Mouse (Mus musculus) myocyte (in vitro differentiated cells): ENCODE results near the gene Pigx. TPM values are rescaled to one million over a fixed set of nuclear protein-coding genes. Genes with fewer than 3 reads are reported as not detected.
A peak's percentile ranks its signal among the peaks of the same experiment; 100 is the strongest.
"Not testable (repeated sequence)": the region's sequence is repeated elsewhere in the genome, so short reads cannot be mapped to it uniquely, and the experiment has no call there.

ENCODE experiments used
- H3K27me3 ChIP-seq: one replicate; pipeline ENCODE4 v1.6.1; 2011; ENCODE audit not compliant: control insufficient read depth, insufficient read depth, insufficient read length
- H3K36me3 ChIP-seq: one replicate; pipeline ENCODE4 v1.6.1; 2011; ENCODE audit not compliant: control insufficient read depth, insufficient read depth
- H3K4me2 ChIP-seq: one replicate; pipeline ENCODE4 v1.6.1; 2011; ENCODE audit warnings: low read depth, control low read depth
- H3K4me3 ChIP-seq: one replicate; pipeline ENCODE4 v1.5.1; 2011; ENCODE audit warnings: mild to moderate bottlenecking, control low read depth, moderate library complexity
- H3K79me2 ChIP-seq: one replicate; pipeline ENCODE4 v1.6.1; 2011; ENCODE audit not compliant: control insufficient read depth, insufficient read depth
- H3ac ChIP-seq: one replicate; pipeline ENCODE4 v1.6.1; 2011; ENCODE audit not compliant: control insufficient read depth, insufficient read length
- CEBPB ChIP-seq: IDR thresholded peaks from 2 replicates; pipeline ENCODE4 v1.6.1; 2011; ENCODE audit warnings: mild to moderate bottlenecking, moderate library complexity; ENCODE audit not compliant: poor library complexity, insufficient read depth, severe bottlenecking
- E2F4 ChIP-seq: IDR thresholded peaks from one replicate; pipeline ENCODE4 v1.6.1; 2011; ENCODE audit warnings: mild to moderate bottlenecking, control low read depth, moderate library complexity; ENCODE audit not compliant: insufficient read depth
- MAX ChIP-seq: IDR thresholded peaks from one replicate; pipeline ENCODE4 v1.6.1; 2011; ENCODE audit warnings: low read depth, mild to moderate bottlenecking, control low read depth
- MYOD1 ChIP-seq, 3 experiments: IDR thresholded peaks; one replicate each; pipeline ENCODE4 v1.6.1; 2011; ENCODE audit warnings: control low read depth in 2 of 3, low read depth in 2 of 3, mild to moderate bottlenecking in 2 of 3, moderate library complexity in 1 of 3; ENCODE audit not compliant: insufficient read length in 2 of 3, control insufficient read depth in 1 of 3
- MYOG ChIP-seq, 3 experiments: IDR thresholded peaks; one replicate each; pipeline ENCODE4 v1.6.1; 2011; ENCODE audit warnings: control low read depth in 2 of 3, low read depth in 2 of 3, mild to moderate bottlenecking in 2 of 3; ENCODE audit not compliant: insufficient read length in 2 of 3, control insufficient read depth in 1 of 3, insufficient read depth in 1 of 3
- POLR2A ChIP-seq: IDR thresholded peaks from one replicate; pipeline ENCODE4 v1.6.1; 2011; ENCODE audit warnings: low read depth, mild to moderate bottlenecking, control low read depth, moderate library complexity; ENCODE audit not compliant: insufficient read length
- POLR2AphosphoS2 ChIP-seq: IDR thresholded peaks from one replicate; pipeline ENCODE4 v1.6.1; 2011; ENCODE audit warnings: low read depth, control low read depth; ENCODE audit not compliant: insufficient read length
- REST ChIP-seq: IDR thresholded peaks from one replicate; pipeline ENCODE4 v1.6.1; 2011; ENCODE audit warnings: mild to moderate bottlenecking, control low read depth, moderate library complexity; ENCODE audit not compliant: insufficient read depth, insufficient read length
- SRF ChIP-seq: IDR thresholded peaks from one replicate; pipeline ENCODE4 v1.6.1; 2011; ENCODE audit warnings: low read depth; ENCODE audit not compliant: control insufficient read depth, insufficient read length
- TCF12 ChIP-seq: IDR thresholded peaks from one replicate; pipeline ENCODE4 v1.6.1; 2011; ENCODE audit warnings: mild to moderate bottlenecking, control low read depth; ENCODE audit not compliant: poor library complexity, insufficient read depth, severe bottlenecking
- TCF3 ChIP-seq: IDR thresholded peaks from one replicate; pipeline ENCODE4 v1.6.1; 2011; ENCODE audit warnings: low read depth, control low read depth; ENCODE audit not compliant: insufficient read length
- USF1 ChIP-seq: IDR thresholded peaks from one replicate; pipeline ENCODE4 v1.6.1; 2011; ENCODE audit warnings: low read depth, mild to moderate bottlenecking, control low read depth, moderate library complexity
- polyA plus RNA-seq: library from polyadenylated mRNA; unstranded; fragments of >200 nt; fragmentation: generic; extraction: Trizol; gene quantifications from one replicate; pipeline ENCODE4 v1.2.1, GENCODE M21; 2012; ENCODE audit warnings: missing spikeins

The Pigx gene
- polyA plus RNA-seq, 1 experiment: 19.4 TPM

- TF ChIP-seq MYOD1 (IDR thresholded peaks at IDR 0.05; ENCODE audit: control insufficient read depth in 1 of 3, insufficient read length in 2 of 3, low read depth in 2 of 3) (peak in 1 of 3 experiments; percentile 24), POLR2A (peak; percentile 94), SRF (no peak), POLR2AphosphoS2 (peak; percentile 97)
- Histone ChIP-seq H3K36me3 (no peaks in the 10 kb centered on the region), H3K27me3 (no peaks in the 10 kb centered on the region), H3K4me2 (peak within 1 kb of the TSS; percentile 81), H3ac (peak within 1 kb of the TSS; percentile 97), H3K79me2 (peaks cover 43% of the 10 kb centered on the region), H3K4me3 (peak within 1 kb of the TSS; percentile 63)
Measured at GRCm38 (mm10) chr16:32078991-32079511, 20.5 kb downstream of the Pigx start, which contains the start of gene Pak2. Gene Pak2 (minus strand): TSS chr16:32079342.

GRCm38 (mm10) chr16:32078408-32078990 is 21.0 kb downstream of the Pigx start:
- H3K4me2 ChIP-seq: peak overlapping the region; percentile 81
- no peaks in the 10 kb centered on the region for H3K36me3 ChIP-seq
- H3K27me3 ChIP-seq: no peaks in the 10 kb centered on the region
- H3K79me2 ChIP-seq: peaks cover 49% of the 10 kb centered on the region
- H3K4me3 ChIP-seq: peak overlapping the region; percentile 63
- TF ChIP-seq POLR2AphosphoS2: no peak
- TF ChIP-seq E2F4: no peak
- TF ChIP-seq TCF3: no peak
- no peak for TF ChIP-seq CEBPB
- TF ChIP-seq USF1: no peak
- TF ChIP-seq MYOG (IDR thresholded peaks at IDR 0.05; ENCODE audit: control insufficient read depth in 1 of 3, insufficient read depth in 1 of 3, insufficient read length in 2 of 3, low read depth in 2 of 3): no peak
- no peak for TF ChIP-seq MYOD1 (IDR thresholded peaks at IDR 0.05; ENCODE audit: control insufficient read depth in 1 of 3, insufficient read length in 2 of 3, low read depth in 2 of 3)
- TF ChIP-seq SRF: no peak
- TF ChIP-seq POLR2A: no peak
- peak overlapping the region; percentile 97 for H3ac ChIP-seq

- Histone ChIP-seq H3ac (peak overlapping the region; percentile 97), H3K36me3 (no peaks in the 10 kb centered on the region), H3K4me2 (peak overlapping the region; percentile 81), H3K79me2 (peaks cover 55% of the 10 kb centered on the region), H3K27me3 (no peaks in the 10 kb centered on the region), H3K4me3 (peak overlapping the region; percentile 63)
- TF ChIP-seq REST: no peak
- TF ChIP-seq E2F4: no peak
- TF ChIP-seq SRF: no peak
- TF ChIP-seq TCF3: no peak
- no peak for TF ChIP-seq MAX
- TF ChIP-seq POLR2A: no peak
- no peak for TF ChIP-seq USF1
- TF ChIP-seq TCF12: no peak
- TF ChIP-seq MYOD1 (IDR thresholded peaks at IDR 0.05; ENCODE audit: control insufficient read depth in 1 of 3, insufficient read length in 2 of 3, low read depth in 2 of 3): no peak
- no peak for TF ChIP-seq MYOG (IDR thresholded peaks at IDR 0.05; ENCODE audit: control insufficient read depth in 1 of 3, insufficient read depth in 1 of 3, insufficient read length in 2 of 3, low read depth in 2 of 3)
- no peak for TF ChIP-seq CEBPB
- no peak for TF ChIP-seq POLR2AphosphoS2
Measured at GRCm38 (mm10) chr16:32077648-32078407, 21.7 kb downstream of the Pigx start.

GRCm38 (mm10) chr16:32076406-32076805 is 23.1 kb downstream of the Pigx start:
- no peak for TF ChIP-seq MYOG (IDR thresholded peaks at IDR 0.05; ENCODE audit: control insufficient read depth in 1 of 3, insufficient read depth in 1 of 3, insufficient read length in 2 of 3, low read depth in 2 of 3)
- Histone ChIP-seq H3ac (no peak overlapping the region), H3K27me3 (no peaks in the 10 kb centered on the region), H3K79me2 (peaks cover 70% of the 10 kb centered on the region), H3K4me3 (no peak overlapping the region), H3K36me3 (no peaks in the 10 kb centered on the region), H3K4me2 (peak overlapping the region; percentile 81)

- H3K79me2 ChIP-seq: peaks cover 76% of the 10 kb centered on the region
- H3K27me3 ChIP-seq: no peaks in the 10 kb centered on the region
- no peaks in the 10 kb centered on the region for H3K36me3 ChIP-seq
- no peak overlapping the region for H3ac ChIP-seq
- no peak overlapping the region for H3K4me2 ChIP-seq
- no peak overlapping the region for H3K4me3 ChIP-seq
- no peak for TF ChIP-seq E2F4
- no peak for TF ChIP-seq MYOG (IDR thresholded peaks at IDR 0.05; ENCODE audit: control insufficient read depth in 1 of 3, insufficient read depth in 1 of 3, insufficient read length in 2 of 3, low read depth in 2 of 3)
- no peak for TF ChIP-seq CEBPB
- TF ChIP-seq POLR2AphosphoS2: no peak
- TF ChIP-seq POLR2A: no peak
- no peak for TF ChIP-seq SRF
Measured at GRCm38 (mm10) chr16:32075762-32076161, 23.8 kb downstream of the Pigx start.

- H3ac ChIP-seq, H3K36me3 ChIP-seq, H3K4me2 ChIP-seq, H3K4me3 ChIP-seq, H3K27me3 ChIP-seq: not testable (repeated sequence)
- peaks cover 96% of the 10 kb centered on the region for H3K79me2 ChIP-seq
Measured at GRCm38 (mm10) chr16:32070070-32070469, 29.5 kb downstream of the Pigx start.
